Mouse (Mus musculus) ovary, postnatal 36 days (tissue): ENCODE results near the gene Galr3.
A peak's percentile ranks its signal among the peaks of the same experiment; 100 is the strongest.

Experiments used
- DNase-seq: peaks from one replicate; pipeline ENCODE4 v3.0.0; 2022; ENCODE audit warnings: low spot score, mixed read lengths

Galr3 gene

GRCm38 (mm10) chr15:79052366-79052765 lies 10.7 kb downstream of the Galr3 start:
- no peak for DNase-seq

- no peak for DNase-seq
Measured at GRCm38 (mm10) chr15:79056601-79057000, 14.9 kb downstream of the Galr3 start.

GRCm38 (mm10) chr15:79057850-79058249 lies 16.2 kb downstream of the Galr3 start:
- DNase-seq: no peak

GRCm38 (mm10) chr15:79060887-79061565 lies 19.3 kb downstream of the Galr3 start:
- DNase-seq: no peak

- peak; percentile 94 for DNase-seq
Measured at GRCm38 (mm10) chr15:79062376-79063159, 20.9 kb downstream of the Galr3 start, which contains the start of gene Ankrd54. Gene Ankrd54, minus strand, starts transcription at chr15:79062893.

GRCm38 (mm10) chr15:79063160-79063740 lies 21.6 kb downstream of the Galr3 start:
- DNase-seq: no peak

GRCm38 (mm10) chr15:79065086-79065770 lies 23.5 kb downstream of the Galr3 start:
- DNase-seq: no peak

GRCm38 (mm10) chr15:79066276-79066675 lies 24.6 kb downstream of the Galr3 start:
- no peak for DNase-seq

GRCm38 (mm10) chr15:79067631-79068030 lies 25.9 kb downstream of the Galr3 start:
- no peak for DNase-seq

GRCm38 (mm10) chr15:79068416-79068815 lies 26.7 kb downstream of the Galr3 start:
- no peak for DNase-seq

GRCm38 (mm10) chr15:79071117-79072039 lies 29.7 kb downstream of the Galr3 start:
- DNase-seq: no peak

GRCm38 (mm10) chr15:79073752-79074151 lies 32.1 kb downstream of the Galr3 start:
- DNase-seq: no peak

- no peak for DNase-seq
Measured at GRCm38 (mm10) chr15:79074446-79074845, 32.8 kb downstream of the Galr3 start.

- DNase-seq: peak; percentile 88
Measured at GRCm38 (mm10) chr15:79074913-79075532, 33.3 kb downstream of the Galr3 start, which contains the start of gene Eif3l. Gene Eif3l, plus strand, starts transcription at chr15:79075179.

GRCm38 (mm10) chr15:79075658-79076365 lies 34.1 kb downstream of the Galr3 start:
- DNase-seq: no peak

GRCm38 (mm10) chr15:79079567-79079966 lies 37.9 kb downstream of the Galr3 start:
- DNase-seq: no peak

GRCm38 (mm10) chr15:79092284-79092683 lies 50.6 kb downstream of the Galr3 start:
- no peak for DNase-seq
